Mouse (Mus musculus) CH12.LX (cell line): Measurements from ENCODE around the gene Shpk. TPM values are rescaled to one million over a fixed set of nuclear protein-coding genes. Genes with fewer than 3 reads are reported as not detected.

Experiments used
- DNase-seq: peaks from one replicate; pipeline ENCODE4 v3.0.0-alpha.2; 2013; ENCODE audit errors: extremely low read depth
- H3K27ac ChIP-seq: 2 replicates; pipeline ENCODE4 v1.5.1; 2012; ENCODE audit warnings: low read depth, mild to moderate bottlenecking, control low read depth, moderate library complexity; ENCODE audit not compliant: insufficient read depth
- H3K27me3 ChIP-seq: replicated peaks from 2 replicates; pipeline ENCODE3; 2012; ENCODE audit warnings: inconsistent platforms
- H3K36me3 ChIP-seq, 2 experiments: replicated peaks in 1 of 2; 2 replicates each; pipeline versions ENCODE3 to v1.6.1; 2012; ENCODE audit warnings: inconsistent platforms in 1 of 2, low read length in 1 of 2, mild to moderate bottlenecking in 1 of 2, mixed read lengths in 1 of 2, moderate library complexity in 1 of 2; ENCODE audit not compliant: control insufficient read depth in 1 of 2, insufficient read depth in 1 of 2
- H3K4me1 ChIP-seq, 2 experiments: 2 replicates each; pipeline ENCODE4 v1.6.1; 2012; ENCODE audit warnings: inconsistent platforms in 1 of 2, moderate library complexity in 1 of 2; ENCODE audit not compliant: insufficient read depth in 2 of 2, control insufficient read depth in 1 of 2
- H3K4me2 ChIP-seq: 2 replicates; pipeline ENCODE4 v1.6.1; 2012; ENCODE audit warnings: low read depth, mild to moderate bottlenecking, control low read depth; ENCODE audit not compliant: poor library complexity, insufficient read depth, severe bottlenecking
- H3K4me3 ChIP-seq, 3 experiments: fragments of 150-350 bp in 1 of 3; sonication (generic) in 1 of 3; replicated peaks in 1 of 3; 2 replicates each; pipeline versions ENCODE3 to v1.5.1; 2011 to 2012; ENCODE audit warnings: low read depth in 2 of 3, low read length in 2 of 3, mild to moderate bottlenecking in 2 of 3, moderate library complexity in 2 of 3, control low read depth in 1 of 3, improper control_type of control experiment in 1 of 3, inconsistent platforms in 1 of 3, mixed read lengths in 1 of 3; ENCODE audit not compliant: poor library complexity in 1 of 3
- H3K79me2 ChIP-seq: replicated peaks from 2 replicates; pipeline ENCODE4 v1.6.1; 2012; ENCODE audit warnings: mild to moderate bottlenecking, moderate library complexity; ENCODE audit not compliant: control insufficient read depth, poor library complexity, insufficient read depth, severe bottlenecking; ENCODE audit errors: extremely low read depth
- H3K9ac ChIP-seq: 2 replicates; pipeline ENCODE4 v1.6.1; 2012; ENCODE audit warnings: low read depth, mild to moderate bottlenecking, control low read depth, moderate library complexity; ENCODE audit not compliant: insufficient read depth
- H3K9me3 ChIP-seq: replicated peaks from 2 replicates; pipeline ENCODE3; 2012; ENCODE audit warnings: low read length, inconsistent platforms, mixed read lengths
- BHLHE40 ChIP-seq: IDR thresholded peaks from 2 replicates; pipeline ENCODE4 v1.6.1; 2011; ENCODE audit warnings: mild to moderate bottlenecking, low read depth, low read length, improper control_type of control experiment
- CHD1 ChIP-seq: IDR thresholded peaks from 2 replicates; pipeline ENCODE4 v1.6.1; 2012; ENCODE audit warnings: low read depth, low read length, improper control_type of control experiment, inconsistent platforms
- CHD2 ChIP-seq: IDR thresholded peaks from 2 replicates; pipeline ENCODE4 v1.6.1; 2011; ENCODE audit warnings: low read length, improper control_type of control experiment
- CTCF ChIP-seq, 2 experiments: IDR thresholded peaks in 1 of 2; conservative IDR thresholded peaks in 1 of 2; 2 replicates each; pipeline ENCODE4 v1.5.1; 2011 to 2012; ENCODE audit warnings: low read depth in 2 of 2, low read length in 2 of 2, improper control_type of control experiment in 1 of 2, inconsistent platforms in 1 of 2, mild to moderate bottlenecking in 1 of 2, moderate library complexity in 1 of 2
- E2F4 ChIP-seq: IDR thresholded peaks from 2 replicates; pipeline ENCODE4 v1.6.1; 2011; ENCODE audit warnings: low read depth, low read length, improper control_type of control experiment; ENCODE audit not compliant: insufficient replicate concordance
- EP300 ChIP-seq: IDR thresholded peaks from 2 replicates; pipeline ENCODE4 v1.6.1; 2011; ENCODE audit warnings: low read length, improper control_type of control experiment
- ETS1 ChIP-seq: conservative IDR thresholded peaks from 2 replicates; pipeline ENCODE4 v1.6.1; 2012; ENCODE audit warnings: low read depth, mild to moderate bottlenecking, inconsistent platforms, low read length, improper control_type of control experiment, moderate library complexity
- GABPA ChIP-seq: IDR thresholded peaks from 2 replicates; pipeline ENCODE4 v1.6.1; 2012; ENCODE audit warnings: low read depth, low read length, improper control_type of control experiment, inconsistent platforms; ENCODE audit not compliant: insufficient replicate concordance
- IRF4 ChIP-seq: IDR thresholded peaks from 2 replicates; pipeline ENCODE4 v1.6.1; 2014; ENCODE audit warnings: low read depth, mild to moderate bottlenecking, inconsistent platforms, low read length, improper control_type of control experiment
- JUND ChIP-seq: conservative IDR thresholded peaks from 2 replicates; pipeline ENCODE4 v1.6.1; 2011; ENCODE audit warnings: low read depth, low read length, improper control_type of control experiment
- MAFK ChIP-seq: IDR thresholded peaks from 2 replicates; pipeline ENCODE4 v1.6.1; 2011; ENCODE audit warnings: low read length, improper control_type of control experiment; ENCODE audit not compliant: insufficient replicate concordance
- MAZ ChIP-seq: IDR thresholded peaks from 2 replicates; pipeline ENCODE4 v1.6.1; 2012; ENCODE audit warnings: low read depth, mild to moderate bottlenecking, inconsistent platforms, low read length, improper control_type of control experiment, moderate library complexity
- NELFE ChIP-seq: IDR thresholded peaks from 2 replicates; pipeline ENCODE4 v1.6.1; 2011; ENCODE audit warnings: low read depth, low read length, improper control_type of control experiment
- NRF1 ChIP-seq: IDR thresholded peaks from 2 replicates; pipeline ENCODE4 v1.6.1; 2014; ENCODE audit warnings: low read depth, mild to moderate bottlenecking, inconsistent platforms, low read length, improper control_type of control experiment, moderate library complexity
- PAX5 ChIP-seq: IDR thresholded peaks from 2 replicates; pipeline ENCODE4 v1.6.1; 2012; ENCODE audit warnings: low read length, inconsistent platforms, mixed read lengths
- POLR2AphosphoS2 ChIP-seq: IDR thresholded peaks from 2 replicates; pipeline ENCODE4 v1.6.1; 2011; ENCODE audit warnings: low read depth, low read length, improper control_type of control experiment
- RAD21 ChIP-seq: IDR thresholded peaks from 2 replicates; pipeline ENCODE4 v1.6.1; 2011; ENCODE audit warnings: low read depth, mild to moderate bottlenecking, low read length, improper control_type of control experiment, moderate library complexity
- SIN3A ChIP-seq: IDR thresholded peaks from 2 replicates; pipeline ENCODE4 v1.6.1; 2012; ENCODE audit warnings: low read length, improper control_type of control experiment, inconsistent platforms
- SMC3 ChIP-seq: IDR thresholded peaks from 2 replicates; pipeline ENCODE4 v1.6.1; 2011; ENCODE audit warnings: low read depth, low read length, improper control_type of control experiment
- TBP ChIP-seq: conservative IDR thresholded peaks from 2 replicates; pipeline ENCODE4 v1.6.1; 2011; ENCODE audit warnings: low read depth, low read length, improper control_type of control experiment
- TCF12 ChIP-seq: IDR thresholded peaks from 2 replicates; pipeline ENCODE4 v1.6.1; 2014; ENCODE audit warnings: low read depth, mild to moderate bottlenecking, inconsistent platforms, low read length, improper control_type of control experiment
- USF1 ChIP-seq: IDR thresholded peaks from 2 replicates; pipeline ENCODE4 v1.6.1; 2014; ENCODE audit warnings: low read depth, mild to moderate bottlenecking, inconsistent platforms, low read length, improper control_type of control experiment
- USF2 ChIP-seq: conservative IDR thresholded peaks from 2 replicates; pipeline ENCODE4 v1.6.1; 2011; ENCODE audit warnings: low read depth, low read length, improper control_type of control experiment
- ZKSCAN1 ChIP-seq: IDR thresholded peaks from 2 replicates; pipeline ENCODE4 v1.6.1; 2012; ENCODE audit warnings: low read depth, inconsistent platforms, low read length, improper control_type of control experiment, borderline replicate concordance
- ZMIZ1 ChIP-seq: IDR thresholded peaks from 2 replicates; pipeline ENCODE4 v1.6.1; 2012; ENCODE audit warnings: low read depth, mild to moderate bottlenecking, inconsistent platforms, low read length, improper control_type of control experiment
- ZNF384 ChIP-seq: IDR thresholded peaks from 2 replicates; pipeline ENCODE4 v1.6.1; 2012; ENCODE audit warnings: low read depth, low read length, improper control_type of control experiment, inconsistent platforms
- dilution Hi-C: fragments of 300-500 bp; cut with MboI; formaldehyde crosslinking; loops from 2 replicates; pipeline ENCODE4 v1.14.3; 2020; ENCODE audit warnings: low sequenced_read_pairs; ENCODE audit not compliant: extremely low pct_unique_long_range_greater_than_20kb, extremely low pct_ligation_motif_present
- in situ Hi-C: fragments of 300-500 bp; cut with MboI; formaldehyde crosslinking; loops from 3 replicates; pipeline ENCODE4 v1.14.3; 2019; ENCODE audit warnings: low sequenced_read_pairs, low pct_ligation_motif_present, low pct_unique_long_range_greater_than_20kb, mixed read lengths
- polyA plus RNA-seq: library from polyadenylated mRNA; unstranded; fragments of >175 nt; gene quantifications from 2 replicates; pipeline ENCODE4 v1.2.1, GENCODE M21; 2012; ENCODE audit warnings: low read depth; ENCODE audit not compliant: insufficient read length
- total RNA-seq, 2 experiments: library from RNA; depleted of rRNA; stranded (reverse); fragments of 300-350 nt in 1 of 2; fragments of >200 nt in 1 of 2; gene quantifications; 2 replicates each; pipeline ENCODE4 v1.2.3; 2012 to 2014

The Shpk gene
- total and polyA plus RNA-seq, 3 experiments, result 0.83 to 1.8 (median 1.4) TPM

GRCm38 (mm10) chr11:73201021-73201420 lies 1.8 kb downstream of the Shpk start:
- no peak overlapping the region for H3K4me2 ChIP-seq

DNA sequence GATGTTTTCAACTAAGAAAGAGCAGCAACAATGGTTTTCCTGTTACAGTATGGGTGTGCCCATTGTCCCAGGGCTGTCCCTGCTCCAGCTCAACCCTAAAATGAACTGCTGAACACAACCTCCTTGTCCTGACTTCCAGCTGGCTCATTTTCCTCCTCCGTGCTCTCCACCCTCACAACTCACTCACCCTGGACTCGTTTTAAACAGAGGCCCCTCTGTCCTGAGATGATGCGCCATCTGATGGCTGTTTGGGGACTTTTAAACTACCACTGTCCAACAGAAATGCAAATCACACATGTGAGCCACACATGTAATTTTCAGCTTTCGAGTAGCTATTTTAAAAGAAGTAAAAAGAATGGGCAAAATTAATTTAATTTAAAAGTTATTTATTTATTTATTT lies 2.3 kb downstream of the Shpk start:
- no peak overlapping the region for H3K4me2 ChIP-seq
- TF ChIP-seq RAD21 (peak; percentile 47), TCF12 (no peak), SMC3 (peak; percentile 52), EP300 (no peak), TBP (no peak), CHD1 (no peak), BHLHE40 (peak; percentile 74), ETS1 (no peak), SIN3A (no peak), MAFK (no peak), CTCF (conservative IDR thresholded peaks at IDR 0.05 in 1 of 2, IDR thresholded peaks at IDR 0.05 in 1 of 2; ENCODE audit: low read depth in 2 of 2, low read length in 2 of 2) (peak in 1 of 2 experiments; percentile 73; a peak in 2 of 4 replicates)
- TF ChIP-seq, all 38 proteins: peak for 4
- in situ Hi-C loops, result no loop called here
- Histone ChIP-seq H3K9ac (no peak overlapping the region), H3K79me2 (no peaks in the 10 kb centered on the region), H3K27me3 (peaks cover 2% of the 10 kb centered on the region), H3K4me3 (no peak overlapping the region), H3K9me3 (no peaks in the 10 kb centered on the region), H3K4me1 (peaks cover 6 to 25% of the 10 kb centered on the region in 2 experiments; a peak in 3 of 4 replicates), H3K36me3 (no peaks in the 10 kb centered on the region), H3K27ac (no peak overlapping the region)
- DNase-seq, result peak; percentile 21
- dilution Hi-C loops, result no loop called here

More at GRCm38 (mm10) chr11:73201021-73201420, 1.8 kb downstream of the Shpk start:
- Histone ChIP-seq H3K9me3 (no peaks in the 10 kb centered on the region), H3K4me3 (no peak overlapping the region), H3K36me3 (no peaks in the 10 kb centered on the region), H3K9ac (no peak overlapping the region), H3K4me1 (peaks cover 6 to 25% of the 10 kb centered on the region in 2 experiments; a peak in 3 of 4 replicates), H3K27ac (no peak overlapping the region), H3K27me3 (peaks cover 2% of the 10 kb centered on the region), H3K79me2 (no peaks in the 10 kb centered on the region)
- DNase-seq, result no peak
- dilution Hi-C loops (no loop called here), in situ Hi-C loops (no loop called here)
- TF ChIP-seq JUND (no peak), E2F4 (no peak), ZKSCAN1 (no peak), ZNF384 (no peak), CHD2 (no peak), CHD1 (no peak), POLR2AphosphoS2 (no peak), MAFK (no peak), NELFE (no peak), BHLHE40 (no peak), EP300 (no peak), USF2 (no peak), PAX5 (no peak), MAZ (no peak), NRF1 (no peak), USF1 (no peak), GABPA (no peak), IRF4 (no peak), ZMIZ1 (no peak)
